Mouse (Mus musculus) cerebellum, adult 9-11 months (tissue): ENCODE results near the gene Sept9.

ENCODE experiments used
- DNase-seq: peaks from one replicate; pipeline ENCODE4 v3.0.0; 2022

The Sept9 gene

GRCm38 (mm10) chr11:117390774-117391534, 191.5 kb downstream of the Sept9 start:
- no peak for DNase-seq

GRCm38 (mm10) chr11:117392251-117392650, 192.8 kb downstream of the Sept9 start:
- no peak for DNase-seq

GRCm38 (mm10) chr11:117393715-117394114, 194.3 kb downstream of the Sept9 start:
- no peak for DNase-seq

- DNase-seq: peak; percentile 53
These were observed 195.0 kb downstream of the Sept9 start for GRCm38 (mm10) chr11:117394230-117395137.

GRCm38 (mm10) chr11:117395228-117395627, 195.8 kb downstream of the Sept9 start:
- DNase-seq: no peak

GRCm38 (mm10) chr11:117396929-117397328, 197.5 kb downstream of the Sept9 start:
- no peak for DNase-seq

GRCm38 (mm10) chr11:117397755-117398154, 198.3 kb downstream of the Sept9 start:
- peak; percentile 69 for DNase-seq

GRCm38 (mm10) chr11:117398191-117398590, 198.7 kb downstream of the Sept9 start:
- no peak for DNase-seq

GRCm38 (mm10) chr11:117401583-117402367, 202.3 kb downstream of the Sept9 start:
- DNase-seq: no peak

- DNase-seq: no peak
These were observed 203.1 kb downstream of the Sept9 start for GRCm38 (mm10) chr11:117402550-117402949.

GRCm38 (mm10) chr11:117403073-117403472, 203.6 kb downstream of the Sept9 start:
- DNase-seq: no peak

GRCm38 (mm10) chr11:117403781-117404180, 204.3 kb downstream of the Sept9 start:
- DNase-seq: no peak

- peak; percentile 30 for DNase-seq
These were observed 207.2 kb downstream of the Sept9 start for GRCm38 (mm10) chr11:117406711-117407110.

- peak; percentile 39 for DNase-seq
These were observed 207.7 kb downstream of the Sept9 start for GRCm38 (mm10) chr11:117407196-117407595.

GRCm38 (mm10) chr11:117407651-117408441, 208.4 kb downstream of the Sept9 start:
- DNase-seq: peak; percentile 72

- peak; percentile 53 for DNase-seq
These were observed 209.1 kb downstream of the Sept9 start for GRCm38 (mm10) chr11:117408442-117409031.

GRCm38 (mm10) chr11:117409331-117409730, 209.9 kb downstream of the Sept9 start:
- peak; percentile 20 for DNase-seq

GRCm38 (mm10) chr11:117410059-117410458, 210.6 kb downstream of the Sept9 start:
- peak; percentile 70 for DNase-seq

GRCm38 (mm10) chr11:117411663-117412062, 212.2 kb downstream of the Sept9 start:
- no peak for DNase-seq
